Mouse (Mus musculus): Measurements from ENCODE around the gene Arid5b. TPM values are rescaled to one million over a fixed set of nuclear protein-coding genes. Genes with fewer than 3 reads are reported as not detected.

Gene Arid5b
- total and polyA plus RNA-seq, 2 experiments from 2014 or later = 11.4 to 14.5 TPM

GRCm38 (mm10) chr10:68180151-68180550 lies 98.4 kb downstream of the Arid5b start:
- no peak overlapping the region for H3K4me2 ChIP-seq (ENCODE audit: low read depth, low read length)
- H3K36me3 ChIP-seq (replicated peaks; ENCODE audit: control insufficient read depth, insufficient read depth, low read length) = 0 out of 2 replicates have a peak, but pooled peaks cover 6% of the 10 kb centered on the region
- no peak overlapping the region for H3K4me3 ChIP-seq (ENCODE audit: low read depth, low read length)
- WGBS = 77% methylated on average over 4 of the region's 4 CpGs
- TF ChIP-seq CTCF (IDR thresholded peaks at IDR 0.05; ENCODE audit: low read depth) = no peak
- no peak for TF ChIP-seq EP300 (IDR thresholded peaks at IDR 0.05; ENCODE audit: low read depth)
- 0 out of 2 replicates have a peak, but pooled peaks cover 6% of the 10 kb centered on the region for H3K4me1 ChIP-seq (ENCODE audit: control insufficient read depth, insufficient read depth)
- H3K27ac ChIP-seq (ENCODE audit: low read depth) = peak overlapping the region; percentile 23; the same call in 1 of the 2 replicates
- DNase-seq (ENCODE audit: low spot score) = no peak
- no peak overlapping the region for H3K9ac ChIP-seq (replicated peaks; ENCODE audit: low read depth, low read length)
- no peaks in the 10 kb centered on the region for H3K9me3 ChIP-seq (replicated peaks; ENCODE audit: control insufficient read depth, low read length)
- ATAC-seq (ENCODE audit: insufficient read depth, low read depth) = no peak
- no peaks in the 10 kb centered on the region for H3K27me3 ChIP-seq (ENCODE audit: control insufficient read depth, insufficient read depth, low read length)

GRCm38 (mm10) chr10:68179741-68180140 lies 98.8 kb downstream of the Arid5b start:
- DNase-seq (ENCODE audit: low spot score) (no peak), ATAC-seq (ENCODE audit: insufficient read depth, low read depth) (no peak)
- H3K27ac ChIP-seq (ENCODE audit: low read depth) = peak overlapping the region; percentile 23; the same call in 1 of the 2 replicates
- TF ChIP-seq CTCF (IDR thresholded peaks at IDR 0.05; ENCODE audit: low read depth) = no peak
- TF ChIP-seq EP300 (IDR thresholded peaks at IDR 0.05; ENCODE audit: low read depth) = no peak
- no peak overlapping the region for H3K4me3 ChIP-seq (ENCODE audit: low read depth, low read length)
- H3K27me3 ChIP-seq (ENCODE audit: control insufficient read depth, insufficient read depth, low read length) = no peaks in the 10 kb centered on the region
- no peaks in the 10 kb centered on the region for H3K9me3 ChIP-seq (replicated peaks; ENCODE audit: control insufficient read depth, low read length)
- no peak overlapping the region for H3K4me2 ChIP-seq (ENCODE audit: low read depth, low read length)
- 0 out of 2 replicates have a peak, but pooled peaks cover 3% of the 10 kb centered on the region for H3K36me3 ChIP-seq (replicated peaks; ENCODE audit: control insufficient read depth, insufficient read depth, low read length)
- H3K4me1 ChIP-seq (ENCODE audit: control insufficient read depth, insufficient read depth) = 0 out of 2 replicates have a peak, but pooled peaks cover 6% of the 10 kb centered on the region
- 56% methylated on average over 5 of the region's 5 CpGs for WGBS
- H3K9ac ChIP-seq (replicated peaks; ENCODE audit: low read depth, low read length) = no peak overlapping the region

- 0 out of 2 replicates have a peak, but pooled peaks cover 6% of the 10 kb centered on the region for H3K4me1 ChIP-seq (ENCODE audit: control insufficient read depth, insufficient read depth)
- no peak overlapping the region for H3K4me3 ChIP-seq (ENCODE audit: low read depth, low read length)
- H3K27me3 ChIP-seq (ENCODE audit: control insufficient read depth, insufficient read depth, low read length) = no peaks in the 10 kb centered on the region
- H3K9ac ChIP-seq (replicated peaks; ENCODE audit: low read depth, low read length) = no peak overlapping the region
- ATAC-seq (ENCODE audit: insufficient read depth, low read depth) (no peak), DNase-seq (ENCODE audit: low spot score) (no peak)
- no peaks in the 10 kb centered on the region for H3K9me3 ChIP-seq (replicated peaks; ENCODE audit: control insufficient read depth, low read length)
- 0 out of 2 replicates have a peak, but pooled peaks cover 3% of the 10 kb centered on the region for H3K36me3 ChIP-seq (replicated peaks; ENCODE audit: control insufficient read depth, insufficient read depth, low read length)
- TF ChIP-seq EP300 (IDR thresholded peaks at IDR 0.05; ENCODE audit: low read depth) (no peak), CTCF (IDR thresholded peaks at IDR 0.05; ENCODE audit: low read depth) (no peak)
- 58% methylated on average over 4 of the region's 4 CpGs for WGBS
- H3K27ac ChIP-seq (ENCODE audit: low read depth) = peak overlapping the region; percentile 23; the same call in 1 of the 2 replicates
- H3K4me2 ChIP-seq (ENCODE audit: low read depth, low read length) = no peak overlapping the region
Observed at GRCm38 (mm10) chr10:68179339-68179738, 99.2 kb downstream of the Arid5b start.

GRCm38 (mm10) chr10:68177697-68178485 lies 100.6 kb downstream of the Arid5b start:
- H3K27me3 ChIP-seq (ENCODE audit: control insufficient read depth, insufficient read depth, low read length) = no peaks in the 10 kb centered on the region
- ATAC-seq (ENCODE audit: insufficient read depth, low read depth) (no peak), DNase-seq (ENCODE audit: low spot score) (no peak)
- no peaks in the 10 kb centered on the region for H3K9me3 ChIP-seq (replicated peaks; ENCODE audit: control insufficient read depth, low read length)
- TF ChIP-seq EP300 (IDR thresholded peaks at IDR 0.05; ENCODE audit: low read depth) (no peak), CTCF (IDR thresholded peaks at IDR 0.05; ENCODE audit: low read depth) (no peak)
- 0 out of 2 replicates have a peak, but pooled peaks cover 3% of the 10 kb centered on the region for H3K36me3 ChIP-seq (replicated peaks; ENCODE audit: control insufficient read depth, insufficient read depth, low read length)
- WGBS = 84% methylated on average over 10 of the region's 10 CpGs
- no peak overlapping the region for H3K27ac ChIP-seq (ENCODE audit: low read depth)
- no peak overlapping the region for H3K4me2 ChIP-seq (ENCODE audit: low read depth, low read length)
- no peak overlapping the region for H3K4me3 ChIP-seq (ENCODE audit: low read depth, low read length)
- H3K4me1 ChIP-seq (ENCODE audit: control insufficient read depth, insufficient read depth) = 0 out of 2 replicates have a peak, but pooled peaks cover 8% of the 10 kb centered on the region
- no peak overlapping the region for H3K9ac ChIP-seq (replicated peaks; ENCODE audit: low read depth, low read length)

GRCm38 (mm10) chr10:68175811-68176210 lies 102.7 kb downstream of the Arid5b start:
- no peaks in the 10 kb centered on the region for H3K9me3 ChIP-seq (replicated peaks; ENCODE audit: control insufficient read depth, low read length)
- DNase-seq (ENCODE audit: low spot score) (no peak), ATAC-seq (ENCODE audit: insufficient read depth, low read depth) (no peak)
- H3K27ac ChIP-seq (ENCODE audit: low read depth) = no peak overlapping the region
- 0 out of 2 replicates have a peak, but pooled peaks cover 3% of the 10 kb centered on the region for H3K36me3 ChIP-seq (replicated peaks; ENCODE audit: control insufficient read depth, insufficient read depth, low read length)
- peaks cover 19% of the 10 kb centered on the region for H3K4me1 ChIP-seq (ENCODE audit: control insufficient read depth, insufficient read depth)
- WGBS = 90% methylated on average over 5 of the region's 5 CpGs
- H3K4me2 ChIP-seq (ENCODE audit: low read depth, low read length) = no peak overlapping the region
- H3K27me3 ChIP-seq (ENCODE audit: control insufficient read depth, insufficient read depth, low read length) = no peaks in the 10 kb centered on the region
- H3K9ac ChIP-seq (replicated peaks; ENCODE audit: low read depth, low read length) = no peak overlapping the region
- no peak for TF ChIP-seq CTCF (IDR thresholded peaks at IDR 0.05; ENCODE audit: low read depth)
- no peak overlapping the region for H3K4me3 ChIP-seq (ENCODE audit: low read depth, low read length)

Data from heart, postnatal 0 days (tissue).